Mouse (Mus musculus): ENCODE results near the gene Fanci. TPM values are rescaled to one million over a fixed set of nuclear protein-coding genes. Genes with fewer than 3 reads are reported as not detected.

The Fanci gene
- total RNA-seq (2023) = 10 to 100 TPM in 1 of 2 experiments, 1 to 10 TPM in 1; 9.5 to 13.3 TPM

DNA sequence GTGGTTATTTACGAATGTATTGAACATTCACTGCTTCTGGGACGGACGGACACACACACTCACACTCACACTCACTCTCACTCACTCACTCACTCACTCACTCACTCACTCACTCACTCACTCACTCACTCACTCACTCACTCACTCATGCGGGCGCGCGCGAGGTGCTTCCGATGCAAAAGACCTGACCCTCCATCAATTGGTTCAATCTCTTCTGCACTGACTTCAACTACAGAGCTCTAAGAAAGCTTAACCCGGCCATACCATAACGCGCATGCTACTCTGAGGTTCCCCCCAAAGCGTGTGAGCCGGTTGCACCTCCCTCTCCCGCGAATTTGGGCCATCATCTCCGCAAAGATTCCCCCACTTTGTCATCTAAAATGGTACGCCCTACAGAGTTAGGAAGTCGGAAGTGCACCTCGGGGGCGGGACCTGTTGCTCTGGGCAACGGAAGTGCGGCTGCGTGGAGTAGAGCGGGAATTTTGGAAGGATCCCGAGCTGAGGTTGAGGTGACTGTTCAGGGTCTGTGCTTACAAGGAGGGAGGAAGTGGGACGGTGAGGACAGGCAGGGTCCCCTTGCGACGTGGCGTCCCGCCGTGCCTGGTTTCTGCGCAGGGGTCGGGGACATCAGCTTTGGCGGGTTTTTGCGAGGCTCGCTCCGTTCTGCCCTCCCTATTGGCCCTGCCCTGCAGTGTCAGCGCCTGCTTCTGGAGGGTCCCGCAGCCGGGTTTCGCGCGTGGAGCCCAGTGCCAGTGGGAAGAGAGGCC lies at the start of gene Fanci:
Gene Fanci (plus strand): TSS at position 47 of the 767 bp plus-strand sequence.

DNA sequence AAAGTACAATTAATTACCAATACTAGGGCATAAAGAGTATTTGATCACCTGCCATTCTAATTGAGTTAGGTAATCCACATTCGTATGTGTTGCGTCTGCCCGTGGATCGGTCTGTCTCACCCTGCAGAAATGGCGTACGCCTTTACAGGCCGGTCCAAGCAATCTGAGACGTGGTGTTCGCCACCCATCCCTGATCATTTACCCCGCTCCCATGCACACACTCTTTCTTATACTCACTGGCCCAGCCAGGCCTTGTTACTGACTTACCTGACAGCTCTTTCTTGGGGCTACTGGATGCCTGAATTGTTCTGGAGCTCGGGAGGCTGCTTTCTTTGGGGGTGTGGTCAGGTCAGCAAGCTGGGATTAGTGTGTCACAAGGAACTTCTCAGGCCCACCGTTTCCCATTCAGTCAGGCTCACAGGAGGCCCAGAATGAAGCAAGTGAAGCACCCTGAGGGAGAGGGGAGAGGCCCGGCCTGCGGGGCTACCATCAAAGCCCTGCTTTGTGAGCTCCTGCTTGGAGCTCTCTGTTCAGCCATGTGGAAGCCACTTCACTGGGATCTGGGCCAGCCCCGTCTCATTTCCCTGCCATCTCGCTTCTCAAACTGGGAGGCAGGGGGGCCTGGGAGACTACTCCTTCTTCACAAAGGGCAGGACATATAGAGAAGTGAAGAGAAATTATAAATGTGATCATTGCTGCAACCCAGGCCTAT lies 5.2 kb upstream of the Fanci start, which contains the start of gene Rlbp1:
Gene Rlbp1 (minus strand): TSS at position 627 of the 712 bp plus-strand sequence.

DNA sequence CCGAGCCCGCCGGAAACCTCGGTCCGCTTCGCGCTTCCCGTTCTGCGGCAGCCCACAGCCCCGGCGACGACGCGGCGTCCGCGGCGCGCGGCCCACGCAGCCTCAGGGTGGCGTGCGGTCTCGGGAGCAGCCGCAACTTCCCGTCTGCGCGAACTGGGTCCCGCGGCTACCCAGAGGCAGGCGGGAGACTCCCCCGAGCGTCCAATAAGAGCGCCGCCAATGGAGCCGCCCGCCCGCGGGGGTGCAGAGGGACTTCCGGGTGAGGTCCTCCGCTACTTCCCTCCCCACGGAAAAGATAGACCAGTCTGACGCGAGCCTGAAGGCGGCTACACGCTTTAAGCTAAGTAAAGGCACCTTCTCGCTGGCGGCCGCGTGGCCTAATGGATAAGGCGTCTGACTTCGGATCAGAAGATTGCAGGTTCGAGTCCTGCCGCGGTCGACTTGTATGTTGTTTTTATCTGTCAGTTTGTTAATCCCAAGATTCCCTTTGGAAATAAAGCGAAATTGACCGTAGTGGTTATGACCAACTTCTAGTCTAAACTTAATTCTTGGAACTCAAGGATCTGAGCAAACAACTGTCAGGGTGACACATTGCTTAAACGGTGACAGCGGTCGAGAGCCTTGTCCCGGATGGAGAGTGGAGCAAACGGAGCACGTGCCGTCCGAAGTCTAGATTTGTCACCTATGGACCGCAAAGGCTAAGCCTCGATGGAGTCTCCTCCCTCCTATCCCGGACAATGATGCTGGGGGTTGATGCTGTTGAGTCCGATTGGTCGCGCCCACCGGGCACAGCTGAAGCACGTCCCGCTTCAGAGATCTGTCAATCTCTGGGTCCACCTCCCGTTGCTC lies 74.5 kb downstream of the Fanci start, which contains the start of gene Polg:
Gene Polg (minus strand): TSS at position 310 of the 849 bp plus-strand sequence.

Other genes starting within 250 kb of the Fanci start
- gene Mfge8, start 242.9 kb upstream of the Fanci start, total RNA-seq (2023) = 1 to 10 TPM; 7.2 to 9.3 TPM
- gene Abhd2, start 118.7 kb upstream of the Fanci start, total RNA-seq (2023) = 10 to 100 TPM; 63.3 to 72.7 TPM
- gene Rlbp1, start 4.9 kb upstream of the Fanci start, total RNA-seq (2023) = not detected
- gene Polg, start 74.4 kb downstream of the Fanci start, total RNA-seq (2023) = 100 to 1,000 TPM in 1 of 2 experiments, 10 to 100 TPM in 1; 92.3 to 122 TPM
- gene Rhcg, start 225.7 kb downstream of the Fanci start, total RNA-seq (2023) = under 1 TPM; 0.59 to 0.82 TPM